ENCODE assay signal across 8 mouse cellular contexts in the genomic region with DNA sequence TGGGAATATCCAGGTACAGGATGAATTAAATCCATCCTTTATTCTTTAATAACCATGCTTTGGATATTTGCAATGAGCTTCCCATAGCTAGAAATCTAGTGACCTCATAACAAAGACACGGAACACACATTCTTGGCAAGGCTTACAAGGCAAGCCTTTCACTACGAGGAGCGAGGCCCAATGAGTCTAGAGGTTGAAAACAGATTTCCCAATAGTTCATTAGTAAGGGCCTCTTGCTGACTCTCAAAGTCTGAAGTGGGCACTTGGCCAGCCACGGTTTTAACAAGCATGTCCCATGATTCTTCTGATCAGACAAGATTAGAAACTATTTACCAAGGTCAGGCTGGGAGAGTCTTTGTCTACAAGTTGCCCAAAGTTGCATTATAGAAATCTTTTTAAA.
DNase-seq lines count a peak whose midpoint lies in the region; ATAC-seq and TF ChIP-seq lines count a peak whose summit lies in the region.

No protein-coding gene starts in this region.

- peak overlapping the region; percentile 51; the same call in 1 of the 2 replicates for H3K27ac ChIP-seq in forebrain, embryonic 15.5 days (replicated peaks)
- no peak overlapping the region for H3K27ac ChIP-seq in forebrain, embryonic 16.5 days (ENCODE audit: low read length)
- peak overlapping the region; percentile 63 for H3K27ac ChIP-seq in heart, postnatal 0 days (ENCODE audit: low read depth)
- peak overlapping the region; percentile 69 for H3K27ac ChIP-seq in lung, embryonic 16.5 days (ENCODE audit: low read length)
- no peak overlapping the region for H3K27ac ChIP-seq in liver, postnatal 0 days (ENCODE audit: low read depth)

- no peak overlapping the region for H3K9ac ChIP-seq in forebrain, embryonic 15.5 days (replicated peaks)
- H3K9ac ChIP-seq in forebrain, embryonic 16.5 days (replicated peaks; ENCODE audit: low read depth, low read length) = no peak overlapping the region
- H3K9ac ChIP-seq in heart, postnatal 0 days (replicated peaks; ENCODE audit: low read depth, low read length) = no peak overlapping the region
- H3K9ac ChIP-seq in lung, embryonic 16.5 days (ENCODE audit: low read length) = 0 out of 2 replicates have a peak overlapping the region, but pooled peaks have one; percentile 28
- no peak overlapping the region for H3K9ac ChIP-seq in liver, postnatal 0 days (replicated peaks)

- 29% methylated on average over 4 of the region's 4 CpGs for WGBS in forebrain, embryonic 15.5 days
- 20% methylated on average over 4 of the region's 4 CpGs for WGBS in forebrain, embryonic 16.5 days
- WGBS in heart, postnatal 0 days = 23% methylated on average over 4 of the region's 4 CpGs
- WGBS in lung, embryonic 16.5 days = 13% methylated on average over 4 of the region's 4 CpGs
- WGBS in liver, postnatal 0 days (ENCODE audit: insufficient replicate concordance) = 60% methylated on average over 4 of the region's 4 CpGs

- TF ChIP-seq EP300 in heart, postnatal 0 days (IDR thresholded peaks at IDR 0.05; ENCODE audit: low read depth) = no peak
- TF ChIP-seq EP300 in liver, postnatal 0 days (IDR thresholded peaks at IDR 0.05; ENCODE audit: low read depth) = no peak

- DNase-seq in adrenal gland, adult 2 months = peak; percentile 69
- peak; percentile 73 for DNase-seq in heart, postnatal 0 days (ENCODE audit: low spot score)
- no peak for DNase-seq in layer of hippocampus, adult 8-10 months (ENCODE audit: low spot score in 2 of 2)
- no peak for DNase-seq in liver, postnatal 0 days
- no peak for DNase-seq in layer of hippocampus, adult 18-20 months (ENCODE audit: low spot score in 2 of 2)

- H3K4me3 ChIP-seq in forebrain, embryonic 15.5 days = no peak overlapping the region
- H3K4me3 ChIP-seq in forebrain, embryonic 16.5 days (replicated peaks; ENCODE audit: low read length) = no peak overlapping the region
- no peak overlapping the region for H3K4me3 ChIP-seq in heart, postnatal 0 days (ENCODE audit: low read depth, low read length)
- H3K4me3 ChIP-seq in lung, embryonic 16.5 days (ENCODE audit: low read length) = no peak overlapping the region
- H3K4me3 ChIP-seq in liver, postnatal 0 days (ENCODE audit: low read depth, low read length) = no peak overlapping the region

- TF ChIP-seq CTCF in heart, postnatal 0 days (IDR thresholded peaks at IDR 0.05; ENCODE audit: low read depth) = no peak
- no peak for TF ChIP-seq CTCF in liver, postnatal 0 days (IDR thresholded peaks at IDR 0.05; ENCODE audit: low read depth)

- no peaks in the 10 kb centered on the region for H3K9me3 ChIP-seq in forebrain, embryonic 15.5 days
- no peaks in the 10 kb centered on the region for H3K9me3 ChIP-seq in forebrain, embryonic 16.5 days (ENCODE audit: control insufficient read depth, low read length)
- H3K9me3 ChIP-seq in heart, postnatal 0 days (replicated peaks; ENCODE audit: control insufficient read depth, low read length) = no peaks in the 10 kb centered on the region
- no peaks in the 10 kb centered on the region for H3K9me3 ChIP-seq in lung, embryonic 16.5 days (ENCODE audit: control insufficient read depth, low read length)
- H3K9me3 ChIP-seq in liver, postnatal 0 days (ENCODE audit: low read length) = no peaks in the 10 kb centered on the region

- no peaks in the 10 kb centered on the region for H3K36me3 ChIP-seq in forebrain, embryonic 15.5 days
- no peaks in the 10 kb centered on the region for H3K36me3 ChIP-seq in forebrain, embryonic 16.5 days (ENCODE audit: control insufficient read depth, insufficient read depth)
- no peaks in the 10 kb centered on the region for H3K36me3 ChIP-seq in heart, postnatal 0 days (replicated peaks; ENCODE audit: control insufficient read depth, insufficient read depth, low read length)
- H3K36me3 ChIP-seq in lung, embryonic 16.5 days (ENCODE audit: control insufficient read depth, insufficient read depth, low read length) = no peaks in the 10 kb centered on the region
- H3K36me3 ChIP-seq in liver, postnatal 0 days (replicated peaks; ENCODE audit: insufficient read depth, low read length) = no peaks in the 10 kb centered on the region

- 0 out of 2 replicates have a peak, but pooled peaks cover 7% of the 10 kb centered on the region for H3K4me1 ChIP-seq in forebrain, embryonic 15.5 days
- H3K4me1 ChIP-seq in forebrain, embryonic 16.5 days (replicated peaks; ENCODE audit: control insufficient read depth, insufficient read depth, low read length) = peaks cover 5% of the 10 kb centered on the region
- peaks cover 9% of the 10 kb centered on the region for H3K4me1 ChIP-seq in heart, postnatal 0 days (ENCODE audit: control insufficient read depth, insufficient read depth)
- peaks cover 14% of the 10 kb centered on the region for H3K4me1 ChIP-seq in lung, embryonic 16.5 days (replicated peaks; ENCODE audit: control insufficient read depth, insufficient read depth, low read length)
- H3K4me1 ChIP-seq in liver, postnatal 0 days (ENCODE audit: insufficient read depth) = no peaks in the 10 kb centered on the region

- 0 out of 2 replicates have a peak, but pooled peaks have one; percentile 46 for ATAC-seq in forebrain, embryonic 15.5 days (replicated peaks)
- no peak for ATAC-seq in forebrain, embryonic 16.5 days
- peak; percentile 68; the same call in 1 of the 2 replicates for ATAC-seq in heart, postnatal 0 days (ENCODE audit: insufficient read depth, low read depth)
- ATAC-seq in lung, embryonic 16.5 days (ENCODE audit: low read depth) = peak; percentile 94
- ATAC-seq in liver, postnatal 0 days = no peak

- no peak overlapping the region for H3K4me2 ChIP-seq in forebrain, embryonic 15.5 days (replicated peaks)
- H3K4me2 ChIP-seq in forebrain, embryonic 16.5 days (ENCODE audit: low read length) = no peak overlapping the region
- no peak overlapping the region for H3K4me2 ChIP-seq in heart, postnatal 0 days (ENCODE audit: low read depth, low read length)
- H3K4me2 ChIP-seq in lung, embryonic 16.5 days (ENCODE audit: low read depth, low read length) = no peak overlapping the region
- no peak overlapping the region for H3K4me2 ChIP-seq in liver, postnatal 0 days (ENCODE audit: low read depth, low read length)

- no peaks in the 10 kb centered on the region for H3K27me3 ChIP-seq in forebrain, embryonic 15.5 days
- H3K27me3 ChIP-seq in forebrain, embryonic 16.5 days (replicated peaks; ENCODE audit: control insufficient read depth, insufficient read depth, low read length) = no peaks in the 10 kb centered on the region
- no peaks in the 10 kb centered on the region for H3K27me3 ChIP-seq in heart, postnatal 0 days (ENCODE audit: control insufficient read depth, insufficient read depth, low read length)
- no peaks in the 10 kb centered on the region for H3K27me3 ChIP-seq in lung, embryonic 16.5 days (ENCODE audit: control insufficient read depth, insufficient read depth, low read depth, low read length)
- no peaks in the 10 kb centered on the region for H3K27me3 ChIP-seq in liver, postnatal 0 days (ENCODE audit: insufficient read depth, low read length)

Comparison
In these comparisons a context has a peak if more than half of its experiments do, and no peak if none do; other contexts are left out.
1. ATAC-seq: peak in forebrain, embryonic 15.5 days (single experiment), heart, postnatal 0 days (single experiment) and lung, embryonic 16.5 days (single experiment); none in forebrain, embryonic 16.5 days (single experiment) and liver, postnatal 0 days (single experiment).
2. H3K27ac ChIP-seq: peak in forebrain, embryonic 15.5 days (single experiment), heart, postnatal 0 days (single experiment) and lung, embryonic 16.5 days (single experiment); none in forebrain, embryonic 16.5 days (single experiment) and liver, postnatal 0 days (single experiment).
3. DNase-seq: peak in adrenal gland, adult 2 months (single experiment) and heart, postnatal 0 days (single experiment); none in layer of hippocampus, adult 8-10 months (0 of 2), liver, postnatal 0 days (single experiment) and layer of hippocampus, adult 18-20 months (0 of 2).